Mouse (Mus musculus): ENCODE data around the gene Slc30a2.

DNA sequence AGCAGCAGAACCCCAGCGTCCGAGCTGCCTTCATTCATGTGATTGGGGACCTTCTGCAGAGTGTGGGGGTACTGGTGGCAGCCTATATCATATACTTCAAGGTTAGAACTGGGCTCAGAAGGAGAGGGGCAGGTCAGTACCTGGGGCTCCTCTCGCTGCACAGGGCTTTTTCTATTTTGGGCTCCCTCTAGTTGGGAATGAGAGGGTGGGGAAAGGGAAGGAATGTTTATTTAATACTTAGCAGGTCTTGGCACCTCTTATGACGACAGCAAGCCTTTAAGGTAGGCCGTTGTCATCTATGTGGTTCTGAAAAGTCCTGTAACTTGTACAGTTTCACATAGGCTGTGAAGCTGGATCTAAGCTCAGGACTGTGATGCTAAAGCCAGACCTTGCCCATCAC lies 5.6 kb downstream of the Slc30a2 start:
- TF ChIP-seq CTCF (IDR thresholded peaks at IDR 0.05) (no peak), EP300 (IDR thresholded peaks at IDR 0.05) (peak; percentile 61)

Data from lung, postnatal 0 days (tissue).